Mouse (Mus musculus) thymus, postnatal 25 days (tissue): Measurements from ENCODE around the gene Tpm3.

ENCODE experiments used
- DNase-seq: peaks from one replicate; pipeline ENCODE4 v3.0.0; 2022

The Tpm3 gene

DNA sequence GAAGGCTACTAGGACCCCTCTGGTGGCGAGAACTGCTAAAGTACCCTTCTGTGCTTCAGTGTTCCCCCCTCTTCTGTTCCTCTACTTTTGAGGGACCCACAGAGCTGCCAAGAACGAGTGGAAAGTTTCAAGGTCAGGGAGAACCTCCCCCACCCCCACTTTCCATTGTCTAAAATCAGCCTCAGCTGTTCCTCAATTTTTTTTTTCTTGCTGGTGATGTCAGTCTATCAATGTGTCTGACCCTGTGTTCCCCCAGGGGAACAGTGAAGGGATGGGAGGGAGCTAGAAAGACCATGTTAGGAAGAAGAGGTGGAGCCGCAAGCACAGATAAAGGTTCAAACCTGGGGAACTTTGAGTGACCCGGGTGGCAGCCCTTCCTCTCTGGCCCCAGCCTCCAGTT lies at the start of gene Tpm3:
Gene Tpm3, plus strand, starts transcription at position 356 of the 400 bp plus-strand sequence.
- DNase-seq: no peak

DNA sequence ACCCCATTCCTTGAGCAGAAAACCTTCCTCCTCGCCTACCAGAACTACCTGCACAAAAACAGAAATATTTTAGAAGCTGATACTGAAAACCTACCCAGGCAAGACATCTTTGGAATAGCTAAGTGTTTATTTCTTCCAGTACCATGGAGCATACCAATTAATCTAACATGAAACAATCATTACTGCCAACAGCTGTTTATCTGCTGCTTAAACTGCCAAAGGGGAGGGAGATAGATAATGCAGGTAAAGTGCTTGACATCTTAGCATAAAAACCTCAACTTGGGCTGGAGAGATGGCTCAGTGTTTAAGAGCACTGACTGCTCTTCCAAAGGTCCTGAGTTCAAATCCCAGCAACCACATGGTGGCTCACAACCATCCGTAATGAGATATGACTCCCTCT lies 37.8 kb upstream of the Tpm3 start:
- no peak for DNase-seq

DNA sequence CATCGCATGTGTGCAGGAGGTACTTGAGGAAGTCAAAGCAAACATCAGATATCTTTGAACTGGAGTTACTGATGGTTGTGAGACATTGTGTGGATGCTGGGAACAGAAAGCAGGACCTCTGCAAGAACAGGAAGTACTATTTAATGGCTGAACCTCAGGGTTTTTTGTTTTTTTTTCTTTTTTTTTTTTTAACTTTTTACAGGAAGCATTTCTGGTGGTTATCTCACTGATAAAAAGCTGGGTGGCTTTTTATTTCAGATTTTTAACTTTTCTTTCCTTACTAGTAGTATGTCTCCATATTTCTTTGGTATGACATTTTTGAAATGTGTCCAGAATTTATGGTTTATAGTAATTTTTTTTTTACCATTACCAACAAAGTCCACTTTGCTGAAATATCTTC lies 36.2 kb upstream of the Tpm3 start:
- no peak for DNase-seq

DNA sequence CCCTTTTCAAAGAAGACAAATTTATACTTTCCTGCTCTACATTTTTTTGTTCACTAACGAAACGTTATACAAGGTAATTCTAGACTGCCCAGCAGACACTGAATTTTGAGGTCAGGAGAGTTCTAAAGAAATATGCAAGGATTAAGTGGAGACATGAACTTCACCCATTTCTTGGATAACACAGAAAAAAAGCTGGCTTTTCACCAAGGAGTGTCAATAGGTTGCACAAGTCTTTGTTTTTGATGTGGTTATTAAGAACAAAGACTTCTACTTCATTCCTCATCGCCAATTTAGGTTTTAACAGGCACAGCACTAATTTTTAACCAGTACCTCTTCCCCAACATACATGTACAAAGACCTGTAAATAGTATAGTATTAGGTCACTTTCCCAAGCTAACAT lies 22.8 kb upstream of the Tpm3 start:
- no peak for DNase-seq

DNA sequence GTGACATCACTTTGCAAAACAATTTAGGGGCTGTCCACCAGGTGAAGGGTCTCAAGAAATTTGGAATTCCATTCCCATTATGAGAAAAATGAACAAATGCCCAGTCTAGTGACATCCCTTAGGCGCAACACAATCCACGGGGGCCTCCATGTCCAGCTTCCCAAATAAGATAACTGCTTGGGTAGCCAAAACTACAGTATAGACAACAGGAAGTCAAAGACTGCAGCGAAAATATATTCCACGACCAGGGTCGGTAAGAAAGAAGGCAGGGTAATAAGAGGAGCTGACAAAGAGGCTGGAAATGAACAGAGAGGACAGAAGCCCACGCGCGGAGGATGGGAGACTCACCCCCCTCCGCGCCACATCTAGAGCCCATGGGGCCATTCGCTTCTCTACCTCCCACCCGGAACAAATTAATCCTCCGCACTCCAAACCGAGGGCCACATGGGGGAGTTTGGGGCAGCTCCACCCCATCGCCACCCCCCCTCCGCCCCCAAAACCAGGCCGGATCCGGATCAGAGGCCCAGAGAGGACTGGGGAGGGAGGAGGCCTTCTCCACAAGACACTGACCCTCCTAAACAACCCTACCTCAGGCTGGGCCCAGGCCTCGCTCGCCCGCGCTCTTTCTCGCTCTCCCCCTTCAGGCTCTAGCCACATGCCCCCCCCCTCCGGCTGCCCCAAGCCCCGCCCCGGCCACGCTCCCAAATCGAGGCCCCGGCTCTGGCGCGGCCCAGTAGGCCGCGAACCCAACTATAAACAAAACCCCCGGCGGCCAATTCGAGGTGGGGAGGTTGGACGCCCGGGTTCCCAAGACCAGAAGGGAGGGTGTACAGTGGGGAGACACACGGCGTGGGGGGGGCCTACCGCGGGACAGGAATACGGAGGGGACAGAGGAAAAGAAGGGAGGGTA lies 20.8 kb upstream of the Tpm3 start, which contains the start of gene 4933434E20Rik:
Gene 4933434E20Rik, plus strand, starts transcription at position 196 of the 910 bp plus-strand sequence.
- peak; percentile 62 for DNase-seq

DNA sequence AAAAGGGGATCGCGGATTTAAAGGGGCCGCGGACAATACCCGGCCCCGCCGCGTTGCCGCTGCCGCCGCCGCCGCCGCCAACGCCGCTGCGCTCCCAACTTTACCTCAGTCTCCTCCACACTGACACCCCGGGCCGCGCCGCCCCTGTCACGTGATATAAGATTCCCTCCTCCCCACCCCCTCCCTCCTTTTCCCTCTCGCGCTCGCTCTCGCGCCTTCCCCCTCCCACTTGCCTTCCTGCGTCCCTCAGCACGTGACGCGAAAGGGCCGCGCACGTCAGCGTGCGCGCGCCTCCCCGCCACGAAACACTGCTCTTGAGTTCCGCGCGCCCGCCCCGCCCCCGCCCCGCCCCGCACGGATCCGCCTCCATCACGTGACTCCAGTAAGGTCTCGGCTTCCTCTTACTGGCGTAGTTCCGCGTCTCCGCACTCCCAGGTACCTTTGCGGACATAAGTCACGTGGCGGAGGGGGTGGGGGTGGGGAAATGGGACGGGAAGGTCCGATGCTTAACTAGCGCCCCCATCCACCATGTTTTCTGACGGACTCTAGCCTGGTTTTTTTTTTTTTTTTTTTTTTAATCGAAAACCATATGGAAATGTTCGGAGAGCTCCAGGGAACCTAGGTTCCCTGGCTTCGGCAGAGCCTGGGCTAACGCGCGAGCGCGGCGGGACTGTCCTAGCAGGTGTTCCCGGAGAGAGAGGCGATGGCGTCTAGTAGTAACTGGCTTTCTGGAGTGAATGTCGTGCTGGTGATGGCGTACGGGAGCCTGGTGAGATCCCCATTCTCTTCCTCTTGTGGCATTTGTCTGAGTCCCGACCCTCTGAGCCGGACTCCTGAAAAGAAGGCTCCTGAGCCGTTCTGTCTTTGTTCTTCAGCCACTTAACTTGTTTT lies 19.9 kb upstream of the Tpm3 start, which contains the start of gene Ubap2l:
Gene Ubap2l, minus strand, starts transcription at position 278 of the 891 bp plus-strand sequence.
- peak; percentile 93 for DNase-seq

DNA sequence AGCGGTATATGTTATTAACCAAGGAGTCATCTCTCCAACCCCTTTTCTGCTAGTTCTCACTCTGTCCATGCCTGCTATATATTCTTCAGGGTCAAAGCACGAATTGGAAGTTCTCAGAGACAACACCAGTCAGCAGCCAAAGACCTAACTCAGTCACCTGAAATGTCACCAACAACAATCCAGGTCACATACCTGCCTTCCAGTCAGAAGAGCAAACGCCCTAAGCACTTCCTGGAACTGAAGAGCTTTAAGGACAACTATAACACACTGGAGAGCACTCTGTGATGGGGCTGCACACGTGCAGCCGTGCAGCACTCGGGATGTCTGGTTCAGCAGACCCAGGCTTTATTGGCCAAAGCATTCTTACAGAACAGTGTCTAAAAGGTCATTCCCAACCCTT lies 10.9 kb upstream of the Tpm3 start:
- DNase-seq: no peak

DNA sequence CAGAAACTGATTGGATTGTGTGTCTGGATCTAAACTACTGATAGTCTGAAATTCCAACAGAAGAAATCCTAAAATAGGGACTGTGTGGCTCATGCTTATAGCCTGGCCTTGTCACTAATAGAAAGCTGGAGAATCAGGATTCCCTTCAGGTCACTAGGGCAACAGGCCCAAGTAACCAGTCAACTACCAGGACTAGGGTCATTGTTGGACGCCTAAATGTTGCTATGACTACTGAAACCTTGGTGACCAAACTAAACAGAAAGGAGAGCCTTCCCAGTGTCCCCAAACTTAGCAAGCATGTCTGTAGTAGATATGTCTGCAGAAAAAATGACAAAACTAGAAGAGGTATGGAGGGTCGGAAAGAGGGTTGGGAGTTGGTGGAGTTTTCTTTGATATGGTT lies 9.9 kb upstream of the Tpm3 start:
- no peak for DNase-seq

DNA sequence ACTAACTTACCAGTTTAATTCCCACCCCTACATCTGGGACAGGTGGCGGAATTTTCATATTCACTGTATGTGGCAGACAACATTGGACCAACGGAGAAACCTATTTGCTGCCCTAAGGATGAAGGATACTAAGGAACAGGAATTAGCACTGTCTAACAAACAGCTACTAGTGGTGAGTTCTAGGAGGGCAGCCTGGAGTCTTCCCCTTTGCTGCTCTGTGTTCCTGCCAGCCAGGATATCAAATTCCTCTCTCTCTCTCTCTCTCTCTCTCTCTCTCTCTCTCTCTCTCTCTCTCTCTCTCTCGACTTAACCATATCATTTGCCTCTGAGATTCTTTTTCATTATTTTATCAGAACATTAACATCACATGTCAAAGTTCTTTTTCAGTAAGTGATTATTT lies 8.1 kb upstream of the Tpm3 start:
- DNase-seq: no peak

DNA sequence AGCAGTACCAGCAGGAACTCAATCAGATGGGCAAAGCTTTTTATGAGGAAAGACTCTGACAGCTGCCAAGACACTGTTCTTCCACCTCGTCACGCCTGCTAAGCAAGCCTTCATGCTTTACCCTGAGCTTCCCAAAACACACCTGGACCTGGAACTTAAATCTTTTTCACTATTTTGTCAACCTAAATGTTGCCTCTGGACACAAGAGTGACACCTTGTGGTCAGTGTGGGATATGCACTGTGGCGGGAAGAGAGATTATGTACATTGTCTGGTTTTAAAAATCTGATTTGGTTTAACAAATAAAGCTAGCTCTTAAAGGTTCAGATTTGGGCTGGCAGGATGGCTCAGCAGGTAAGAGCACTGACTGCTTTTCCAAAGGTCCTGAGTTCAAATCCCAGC lies 6.9 kb upstream of the Tpm3 start:
- DNase-seq: peak; percentile 61

DNA sequence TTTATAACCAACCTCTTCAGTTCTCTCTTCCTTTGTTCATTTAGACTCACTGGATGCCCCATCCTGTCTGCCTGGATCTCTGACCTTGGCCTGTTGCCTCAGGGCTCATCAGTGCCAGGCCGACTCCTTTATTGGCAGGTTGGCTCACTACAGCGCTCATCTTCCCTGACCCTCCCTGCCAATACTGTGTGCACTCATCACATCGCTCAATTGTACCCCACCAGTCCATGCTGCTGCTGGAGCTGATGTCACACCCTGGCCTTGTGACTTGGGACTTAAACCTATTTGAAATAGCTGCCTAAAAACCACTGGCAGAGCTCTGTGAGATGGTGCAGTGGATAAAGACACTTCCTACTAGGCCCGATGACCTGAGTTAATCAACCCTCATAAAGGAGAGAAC lies 4.6 kb upstream of the Tpm3 start:
- DNase-seq: no peak

DNA sequence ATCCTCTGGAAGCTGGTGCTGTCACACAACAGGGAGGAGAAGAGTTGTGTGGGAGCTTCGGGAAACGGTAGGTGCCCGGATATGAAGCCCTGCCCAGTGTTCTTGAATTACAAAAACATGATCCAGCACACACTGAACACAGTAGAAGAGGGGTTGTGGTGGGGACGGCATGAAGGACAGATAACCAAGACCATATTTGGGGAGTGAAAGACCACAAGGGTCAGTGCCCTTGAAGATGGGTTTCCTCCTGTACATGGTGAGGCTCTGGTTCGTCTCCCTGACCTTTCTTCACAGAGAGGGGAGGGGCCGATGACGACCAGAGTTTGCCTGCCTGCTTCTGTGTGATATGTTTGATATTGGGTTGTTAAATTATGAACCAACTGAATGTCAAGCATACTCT lies 2.8 kb upstream of the Tpm3 start:
- DNase-seq: no peak

DNA sequence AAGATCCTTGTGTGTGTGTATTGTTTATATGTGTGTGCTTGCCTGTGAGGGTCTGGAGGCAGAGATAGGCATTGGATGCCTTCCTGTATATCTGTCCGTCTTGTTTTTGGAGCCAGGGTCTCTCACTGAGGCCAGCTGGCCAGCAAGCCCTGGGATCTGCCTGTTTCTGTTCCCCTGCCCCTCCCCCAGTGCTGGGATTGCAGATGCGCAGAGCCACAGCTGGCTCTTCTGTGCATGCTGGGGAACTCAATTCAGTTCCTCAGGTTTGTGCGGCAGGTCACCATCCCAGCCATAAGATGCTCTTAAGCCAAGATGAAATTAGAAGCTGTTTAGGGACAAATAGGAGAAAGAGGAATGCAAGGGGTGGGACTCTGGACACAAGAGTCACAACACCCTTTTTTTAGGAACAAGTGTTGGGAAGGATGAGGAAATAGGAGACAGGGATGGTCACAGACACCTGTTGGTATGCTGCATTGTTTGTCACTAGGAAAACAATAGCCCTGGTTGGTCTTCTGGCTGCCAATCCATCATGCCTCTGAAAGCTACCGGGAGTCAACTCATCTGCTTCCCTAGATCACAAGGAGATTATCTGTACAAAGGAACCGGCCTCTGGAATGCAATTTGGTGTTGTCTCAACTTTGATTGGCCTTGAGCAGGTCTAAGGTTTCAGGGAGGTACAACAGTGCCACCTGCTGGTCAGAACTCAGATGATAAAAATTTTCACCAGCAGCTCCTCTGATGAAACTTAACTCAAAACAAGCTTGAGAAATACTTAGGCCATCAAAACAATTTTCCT lies 4.7 kb downstream of the Tpm3 start:
- DNase-seq: peak; percentile 83

DNA sequence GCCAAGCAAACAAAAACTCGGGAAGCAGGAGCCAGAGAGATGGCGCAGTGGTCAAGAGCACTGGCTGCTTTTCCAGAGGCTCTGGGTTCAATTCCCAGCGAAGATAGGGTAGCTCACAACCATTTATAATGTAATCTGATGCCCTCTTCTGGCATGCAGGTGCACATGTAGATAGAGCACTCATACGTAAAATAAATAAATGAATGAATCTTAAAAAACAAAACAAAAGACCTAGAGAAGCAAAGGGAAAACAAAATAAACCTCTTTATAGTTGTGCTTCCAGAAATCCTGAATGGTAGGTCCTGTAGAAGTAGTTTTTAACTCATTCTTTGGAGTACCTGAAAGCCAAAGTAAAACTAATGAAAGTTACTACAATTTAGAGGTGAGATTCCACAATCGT lies 5.8 kb downstream of the Tpm3 start:
- DNase-seq: no peak

DNA sequence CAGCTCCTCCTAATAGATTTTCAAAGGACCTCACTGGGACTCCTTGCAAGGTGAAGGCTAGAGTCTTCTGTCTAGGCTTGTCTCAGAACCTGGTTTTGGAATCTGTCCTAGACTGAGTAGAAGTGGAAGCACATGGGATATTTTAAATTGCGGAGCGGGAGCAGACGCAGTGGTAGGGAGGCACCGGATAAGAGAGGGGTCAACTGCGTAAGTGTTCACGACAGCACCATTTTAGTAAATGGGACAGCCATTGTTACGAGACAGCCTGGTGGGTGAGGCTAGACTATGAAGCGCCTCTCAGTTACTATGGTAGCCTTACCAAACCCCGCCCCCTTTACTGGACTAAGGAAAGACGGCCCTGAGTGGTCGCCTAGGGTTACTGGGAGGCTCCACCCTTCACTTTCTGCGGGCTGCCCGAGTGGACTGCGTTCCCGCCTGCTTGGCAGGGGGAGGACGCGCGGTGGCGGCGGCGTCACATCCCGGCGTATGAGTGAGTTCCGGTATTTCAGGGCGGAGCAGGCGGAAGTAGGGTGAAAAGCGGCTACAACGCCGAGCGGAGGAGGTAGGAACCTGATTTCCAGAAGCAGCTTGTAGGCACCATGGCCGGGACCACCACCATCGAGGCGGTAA lies 6.8 kb downstream of the Tpm3 start:
- peak; percentile 88 for DNase-seq

DNA sequence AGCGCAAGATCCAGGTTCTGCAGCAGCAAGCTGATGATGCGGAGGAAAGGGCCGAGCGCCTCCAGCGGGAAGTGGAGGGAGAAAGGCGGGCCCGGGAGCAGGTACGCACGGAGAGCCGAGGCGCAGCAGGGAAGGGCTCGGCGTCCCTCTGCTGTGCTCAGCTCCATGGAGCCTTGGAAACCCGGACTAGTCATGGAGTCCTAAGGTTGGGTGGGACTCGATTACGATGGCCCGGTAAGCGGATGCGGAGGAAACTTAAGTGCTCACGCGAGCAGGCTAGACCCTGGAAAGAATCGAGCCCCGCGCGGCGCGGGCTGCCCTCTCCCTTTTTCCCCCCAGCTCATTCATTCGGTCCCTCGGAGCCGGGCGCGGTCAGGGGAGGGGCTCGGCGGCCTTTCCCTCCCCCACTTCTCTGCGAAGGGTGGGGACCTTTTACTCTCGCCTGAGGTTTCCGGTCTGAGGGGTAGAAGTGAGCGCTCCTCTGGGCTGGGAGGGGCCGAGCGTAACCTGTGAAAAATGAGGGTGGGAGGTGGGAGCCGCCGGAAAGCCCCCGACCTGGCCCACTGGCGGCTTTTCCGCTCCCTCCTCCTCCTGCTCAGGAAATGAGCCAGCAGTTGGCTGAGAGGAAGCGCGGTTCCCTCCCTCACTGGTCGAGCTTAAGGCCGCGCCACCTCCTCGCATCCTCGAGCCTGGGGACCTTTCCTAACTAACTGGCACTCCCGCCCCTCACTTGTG lies 7.5 kb downstream of the Tpm3 start:
- DNase-seq: peak; percentile 89

DNA sequence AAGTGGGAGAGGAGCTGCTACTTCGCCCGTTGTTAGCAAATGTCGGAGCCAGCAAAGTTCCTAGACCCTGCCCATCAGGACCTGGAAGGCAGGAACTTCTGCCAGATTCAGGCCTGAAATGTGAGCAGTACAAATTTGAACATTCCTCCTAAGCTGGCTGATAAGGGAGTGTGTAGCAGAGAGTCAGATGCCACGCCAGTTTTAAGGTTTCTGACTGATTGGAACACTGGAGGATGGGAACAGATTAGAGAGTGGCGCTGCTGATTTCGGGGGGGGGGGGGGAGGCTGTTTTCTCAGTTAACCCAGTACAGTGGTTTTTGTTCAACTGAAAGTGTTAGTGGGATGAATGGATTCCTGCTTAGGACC lies 8.0 kb downstream of the Tpm3 start:
- DNase-seq: no peak

DNA sequence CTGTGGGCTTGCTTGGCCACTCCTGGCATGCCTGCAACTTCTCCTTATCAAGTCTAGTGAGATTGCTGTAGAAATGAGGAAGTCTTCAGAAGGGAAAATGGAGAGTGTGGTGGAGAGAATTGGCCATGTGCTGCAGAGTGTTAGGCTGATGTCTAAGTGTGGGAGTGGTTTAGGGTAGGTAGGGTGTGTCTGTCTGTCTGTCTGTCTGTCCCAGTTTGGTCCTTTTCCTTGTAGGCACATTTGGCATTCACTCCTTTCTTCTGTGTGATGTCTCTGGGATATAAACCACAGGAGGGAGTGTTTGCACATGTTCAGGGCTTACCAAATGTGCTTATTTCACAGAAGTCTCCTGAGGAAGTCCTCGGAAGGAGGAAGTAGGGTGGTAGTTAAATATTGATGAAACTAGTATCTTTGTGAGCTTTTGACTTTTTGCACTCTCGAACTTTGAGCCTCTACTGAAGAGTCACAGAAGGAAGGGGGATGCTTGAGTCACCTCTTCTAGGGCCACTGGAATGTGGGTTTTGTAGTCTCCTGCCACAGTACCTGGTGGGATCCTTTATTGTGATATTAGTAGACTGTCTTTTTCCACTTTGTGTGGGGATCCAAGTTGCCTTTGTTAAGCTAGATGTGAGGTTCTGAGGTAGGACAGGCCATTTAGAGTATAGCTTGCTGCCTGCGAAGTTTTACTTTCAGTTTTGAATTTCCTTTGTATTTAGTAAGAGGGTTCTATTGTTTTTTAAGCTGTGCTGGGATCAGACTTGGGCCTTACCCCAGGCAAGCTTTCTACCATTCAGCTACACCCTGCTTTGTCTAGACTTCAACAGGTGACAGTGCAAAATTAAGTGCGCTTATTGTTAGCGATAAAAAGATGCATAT lies 9.2 kb downstream of the Tpm3 start:
- DNase-seq: no peak

DNA sequence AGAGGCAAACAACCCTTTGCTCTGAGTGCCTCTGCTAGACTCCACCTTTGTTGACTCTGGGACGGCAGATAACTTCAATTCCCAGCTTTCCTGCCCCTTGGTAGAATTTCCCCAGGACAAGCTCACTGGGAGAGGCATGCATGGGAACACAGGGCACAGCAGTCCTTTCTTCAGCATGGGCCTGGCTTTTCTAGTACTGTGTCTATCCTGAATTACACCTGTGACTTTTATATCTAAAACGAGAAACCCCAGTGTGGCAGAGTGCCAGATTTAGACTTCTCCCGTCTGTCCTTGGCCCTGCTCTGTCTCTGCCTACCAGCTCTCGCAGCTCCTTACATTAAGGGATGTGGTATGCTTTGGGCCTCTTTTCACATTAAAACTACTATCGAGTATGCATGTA lies 10.6 kb downstream of the Tpm3 start:
- DNase-seq: peak; percentile 33

DNA sequence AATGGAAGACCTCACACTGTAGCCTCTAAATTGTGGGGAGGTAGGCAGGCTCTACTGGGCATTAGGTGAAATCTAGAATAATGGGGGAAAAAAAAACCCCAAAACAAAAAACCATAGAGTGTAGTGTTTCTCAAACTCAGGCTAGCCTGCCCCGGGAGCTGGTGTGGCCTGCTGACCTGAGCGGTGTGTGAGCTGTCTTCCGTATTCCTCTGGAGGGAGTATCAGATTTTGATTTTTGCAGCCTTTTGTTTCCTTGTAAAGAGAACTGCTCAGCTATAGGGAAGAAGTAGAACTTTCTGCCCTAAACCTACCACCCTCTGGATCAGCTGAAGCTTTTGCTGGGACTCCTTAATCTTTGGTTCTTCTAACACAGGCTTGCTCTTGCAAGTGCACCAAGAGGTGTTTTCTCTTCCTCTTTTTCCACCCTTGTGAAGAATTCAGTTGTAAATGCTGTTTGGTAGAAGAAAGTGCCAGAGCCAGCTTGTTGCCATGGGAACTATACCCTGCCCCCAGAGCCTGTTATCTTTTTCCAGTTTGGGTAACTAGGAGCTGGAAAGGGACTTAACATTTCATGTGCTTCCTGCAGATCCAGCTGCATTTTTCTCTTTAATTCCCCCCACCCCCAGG lies 11.4 kb downstream of the Tpm3 start:
- DNase-seq: no peak
